Mouse (Mus musculus) stomach, postnatal 0 days (tissue): ENCODE results near the gene Gm49383.

ENCODE experiments used
- CTCF ChIP-seq: IDR thresholded peaks from 2 replicates; pipeline ENCODE4 v1.5.1; 2016; ENCODE audit warnings: antibody characterized with exemption, low read depth, mild to moderate bottlenecking, moderate library complexity
- EP300 ChIP-seq: optimal IDR thresholded peaks from 2 replicates; pipeline ENCODE3; 2016; ENCODE audit warnings: antibody characterized with exemption

DNA sequence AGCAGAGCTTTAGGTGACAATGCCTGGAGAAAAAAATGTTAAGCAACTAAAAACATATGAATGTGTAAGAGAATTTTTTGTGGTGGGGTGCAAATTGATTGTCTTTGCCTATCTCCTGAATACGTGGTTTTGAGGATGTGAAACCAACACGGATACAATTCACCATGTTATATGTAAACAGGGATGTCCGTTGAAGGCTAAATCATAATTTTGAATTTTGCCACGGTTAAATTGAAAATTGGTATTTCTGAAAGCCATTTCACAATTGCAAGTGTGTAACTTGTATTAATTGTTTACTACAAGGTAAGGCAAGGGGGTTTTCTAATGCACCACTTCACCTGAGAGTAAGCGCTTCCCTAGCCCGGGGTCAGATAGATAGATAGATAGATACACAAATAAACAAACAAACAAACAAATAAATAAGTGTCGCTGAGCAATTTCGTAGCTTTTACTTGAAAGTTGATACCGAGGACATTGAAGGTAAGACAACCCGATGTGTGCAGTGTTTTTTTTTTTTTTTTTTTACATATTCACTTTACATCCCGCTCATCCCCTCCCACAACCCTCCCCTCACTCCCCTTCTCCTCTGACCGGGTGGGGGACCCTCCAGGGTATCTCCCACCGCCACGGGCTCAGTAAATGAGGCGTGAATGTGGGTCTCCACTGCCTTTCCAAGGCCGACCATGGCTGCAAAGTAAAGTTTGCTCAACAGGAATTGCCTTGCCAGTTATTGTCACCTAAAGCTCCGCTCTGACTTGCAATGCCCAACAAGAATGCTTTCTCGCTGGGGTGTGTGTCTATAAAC is 29.0 kb downstream of the Gm49383 start:
- no peak for TF ChIP-seq CTCF
- no peak for TF ChIP-seq EP300
